Mouse (Mus musculus): ENCODE measurements around the gene Olfr139. TPM values are rescaled to one million over a fixed set of nuclear protein-coding genes. Genes with fewer than 3 reads are reported as not detected.

The Olfr139 gene
- not detected in 2 replicates for polyA plus RNA-seq (2015; fragmentation: Nextera tagmentation; extraction: Ambion mirVana)

DNA sequence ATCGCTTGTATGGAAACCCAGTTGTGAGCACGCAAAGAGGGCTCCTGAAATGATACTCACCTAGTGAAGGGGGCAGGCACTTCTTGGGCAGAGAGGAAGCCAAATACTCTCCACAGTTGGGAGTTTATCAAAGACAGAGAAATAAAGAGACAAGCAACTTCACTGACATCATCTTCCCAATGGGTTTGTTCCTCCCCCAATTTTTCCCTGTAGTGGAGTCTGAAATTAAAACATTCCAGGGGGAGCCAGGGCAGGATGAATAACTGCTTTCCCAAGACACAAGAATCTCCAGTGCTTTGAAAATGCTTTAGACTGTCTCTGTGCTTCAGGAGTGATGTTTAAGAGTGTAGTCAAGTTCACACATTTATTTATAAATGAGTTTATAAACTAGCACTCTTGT is at the start of gene Olfr139, which contains the start of gene Olfr399:
Olfr139 (minus strand) TSS at position 101 of the 400 bp plus-strand sequence.
Olfr399 (minus strand) TSS at position 165 of the 400 bp plus-strand sequence.
- 83% methylated on average over 2 of the region's 2 CpGs for WGBS
- ATAC-seq (replicated peaks): no peak
- H3K4me2 ChIP-seq: no peak within 1 kb of the TSS

GRCm38 (mm10) chr11:74105066-74105465 is 48.7 kb upstream of the Olfr139 start:
- Histone ChIP-seq H3K4me2 (no peak overlapping the region), H3K27ac (no peak overlapping the region), H3K9me3 (peaks cover 5% of the 10 kb centered on the region), H3K36me3 (replicated peaks) (no peaks in the 10 kb centered on the region), H3K9ac (no peak overlapping the region), H3K4me3 (no peak overlapping the region), H3K4me1 (no peaks in the 10 kb centered on the region), H3K27me3 (replicated peaks) (no peaks in the 10 kb centered on the region)
- ATAC-seq (replicated peaks): no peak
- 42% methylated on average over 5 of the region's 5 CpGs for WGBS

More for the DNA sequence above, at the start of gene Olfr139, which contains the start of gene Olfr399:
- no peaks in the 10 kb centered on the region for H3K27me3 ChIP-seq (replicated peaks)
- H3K4me3 ChIP-seq: no peak within 1 kb of the TSS
- H3K27ac ChIP-seq: no peak within 1 kb of the TSS
- H3K36me3 ChIP-seq (replicated peaks): no peaks in the 10 kb centered on the region
- H3K4me1 ChIP-seq: no peaks in the 10 kb centered on the region
- peaks cover 12% of the 10 kb centered on the region for H3K9me3 ChIP-seq
- no peak within 1 kb of the TSS for H3K9ac ChIP-seq

- 40% methylated on average over 2 of the region's 2 CpGs for WGBS
- no peak overlapping the region for H3K4me2 ChIP-seq
- H3K4me3 ChIP-seq: no peak overlapping the region
- no peak for ATAC-seq (replicated peaks)
- no peak overlapping the region for H3K9ac ChIP-seq
- H3K27me3 ChIP-seq (replicated peaks): no peaks in the 10 kb centered on the region
- no peaks in the 10 kb centered on the region for H3K36me3 ChIP-seq (replicated peaks)
- H3K4me1 ChIP-seq: no peaks in the 10 kb centered on the region
- peaks cover 5% of the 10 kb centered on the region; the same call in 1 of the 2 replicates for H3K9me3 ChIP-seq
- no peak overlapping the region for H3K27ac ChIP-seq
Measured at GRCm38 (mm10) chr11:74101507-74101906, 45.2 kb upstream of the Olfr139 start.

DNA sequence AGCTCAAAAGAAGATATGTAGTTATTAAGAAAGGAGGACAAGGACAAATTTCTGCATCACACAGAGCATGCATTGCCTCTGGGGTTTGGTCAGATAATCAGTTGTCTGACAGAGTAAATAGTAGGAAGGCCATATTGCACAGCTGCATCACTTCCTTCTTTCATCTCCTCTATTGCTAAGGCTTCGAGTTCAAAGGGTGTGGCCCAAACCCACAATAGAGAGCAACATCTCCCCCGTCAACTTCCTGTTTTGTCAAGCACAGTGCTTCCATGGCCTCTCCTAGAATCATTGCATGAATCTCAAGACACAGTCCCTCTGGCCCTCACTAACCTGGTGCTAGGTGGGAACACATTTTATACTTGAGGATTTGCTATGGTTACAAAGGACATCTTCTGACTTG is 44.4 kb upstream of the Olfr139 start:
- 83% methylated on average over 2 of the region's 2 CpGs for WGBS
- H3K27ac ChIP-seq: no peak overlapping the region
- ATAC-seq (replicated peaks): no peak

DNA sequence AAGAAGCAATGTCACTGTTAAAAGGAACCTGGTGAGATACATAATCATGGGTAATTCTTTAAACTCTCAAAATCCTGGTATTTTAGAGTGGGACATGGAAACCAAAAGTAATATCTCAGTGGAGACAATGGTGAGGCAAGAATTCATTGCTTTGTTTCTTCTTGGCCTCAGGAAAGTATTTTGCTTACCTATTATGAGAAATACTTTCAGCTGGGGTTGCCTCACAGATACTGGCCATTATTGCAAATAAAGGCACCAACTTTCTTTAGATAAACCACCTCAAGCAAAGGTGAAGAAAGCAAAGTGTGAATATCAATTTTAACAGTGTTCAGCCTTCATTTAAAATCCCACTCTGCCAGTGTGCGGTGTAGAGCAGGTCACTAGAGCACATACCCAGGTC is 13.3 kb upstream of the Olfr139 start, which contains the start of gene Zfp616:
Zfp616 (plus strand) TSS at position 301 of the 400 bp plus-strand sequence.
- 0 out of 2 replicates have a peak, but pooled peaks cover 2% of the 10 kb centered on the region for H3K9me3 ChIP-seq
- H3K4me3 ChIP-seq: no peak within 1 kb of the TSS
- H3K27me3 ChIP-seq (replicated peaks): no peaks in the 10 kb centered on the region
- ATAC-seq (replicated peaks): no peak
- H3K36me3 ChIP-seq (replicated peaks): no peaks in the 10 kb centered on the region
- H3K4me2 ChIP-seq: no peak within 1 kb of the TSS
- 97% methylated on average over 1 of the region's 1 CpGs for WGBS
- H3K9ac ChIP-seq: no peak within 1 kb of the TSS
- no peaks in the 10 kb centered on the region for H3K4me1 ChIP-seq
- no peak within 1 kb of the TSS for H3K27ac ChIP-seq

More for the DNA sequence above, 44.4 kb upstream of the Olfr139 start:
- H3K9me3 ChIP-seq: peaks cover 7% of the 10 kb centered on the region; the same call in 1 of the 2 replicates
- no peaks in the 10 kb centered on the region for H3K27me3 ChIP-seq (replicated peaks)
- H3K4me2 ChIP-seq: no peak overlapping the region
- H3K36me3 ChIP-seq (replicated peaks): no peaks in the 10 kb centered on the region
- H3K9ac ChIP-seq: no peak overlapping the region
- H3K4me1 ChIP-seq: no peaks in the 10 kb centered on the region
- no peak overlapping the region for H3K4me3 ChIP-seq

- H3K27me3 ChIP-seq (replicated peaks): no peaks in the 10 kb centered on the region
- no peak overlapping the region for H3K4me3 ChIP-seq
- no peak for ATAC-seq (replicated peaks)
- H3K4me2 ChIP-seq: no peak overlapping the region
- peaks cover 13% of the 10 kb centered on the region for H3K9me3 ChIP-seq
- no peak overlapping the region for H3K9ac ChIP-seq
- no peaks in the 10 kb centered on the region for H3K4me1 ChIP-seq
- H3K27ac ChIP-seq: no peak overlapping the region
- 73% methylated on average over 3 of the region's 3 CpGs for WGBS
- H3K36me3 ChIP-seq (replicated peaks): no peaks in the 10 kb centered on the region
Measured at GRCm38 (mm10) chr11:74051347-74051746, 5.0 kb downstream of the Olfr139 start.

Other genes starting within 250 kb of the Olfr139 start
- gene Olfr392, start 239.5 kb downstream of the Olfr139 start, polyA plus RNA-seq (2015; fragmentation: Nextera tagmentation; extraction: Ambion mirVana): not detected in 2 replicates
- not detected in 2 replicates for gene Olfr393, start 205.1 kb downstream of the Olfr139 start, polyA plus RNA-seq (2015; fragmentation: Nextera tagmentation; extraction: Ambion mirVana)
- not detected in 2 replicates for gene Olfr394, start 165.8 kb downstream of the Olfr139 start, polyA plus RNA-seq (2015; fragmentation: Nextera tagmentation; extraction: Ambion mirVana)
- gene Olfr395, start 147.3 kb downstream of the Olfr139 start, polyA plus RNA-seq (2015; fragmentation: Nextera tagmentation; extraction: Ambion mirVana): not detected in 2 replicates
- not detected in 2 replicates for gene Olfr23, start 119.9 kb downstream of the Olfr139 start, polyA plus RNA-seq (2015; fragmentation: Nextera tagmentation; extraction: Ambion mirVana)
- not detected in 2 replicates for gene Olfr397, start 95.7 kb downstream of the Olfr139 start, polyA plus RNA-seq (2015; fragmentation: Nextera tagmentation; extraction: Ambion mirVana)
- gene Olfr398, start 66.1 kb downstream of the Olfr139 start, polyA plus RNA-seq (2015; fragmentation: Nextera tagmentation; extraction: Ambion mirVana): not detected in 2 replicates
- gene Olfr399, start 64 bp upstream of the Olfr139 start, polyA plus RNA-seq (2015; fragmentation: Nextera tagmentation; extraction: Ambion mirVana): not detected in 2 replicates
- gene Zfp616, start 13.4 kb upstream of the Olfr139 start, polyA plus RNA-seq (2015; fragmentation: Nextera tagmentation; extraction: Ambion mirVana): not detected in 2 replicates
- not detected in 2 replicates for gene Olfr401, start 57.2 kb upstream of the Olfr139 start, polyA plus RNA-seq (2015; fragmentation: Nextera tagmentation; extraction: Ambion mirVana)
- not detected in 2 replicates for gene Olfr402, start 97.0 kb upstream of the Olfr139 start, polyA plus RNA-seq (2015; fragmentation: Nextera tagmentation; extraction: Ambion mirVana)
- not detected in 2 replicates for gene Olfr403, start 129.7 kb upstream of the Olfr139 start, polyA plus RNA-seq (2015; fragmentation: Nextera tagmentation; extraction: Ambion mirVana)
- not detected in 2 replicates for gene Olfr43, start 154.8 kb upstream of the Olfr139 start, polyA plus RNA-seq (2015; fragmentation: Nextera tagmentation; extraction: Ambion mirVana)
- gene Olfr406, start 203.3 kb upstream of the Olfr139 start, polyA plus RNA-seq (2015; fragmentation: Nextera tagmentation; extraction: Ambion mirVana): not detected in 2 replicates
- gene Olfr59, start 227.2 kb upstream of the Olfr139 start, polyA plus RNA-seq (2015; fragmentation: Nextera tagmentation; extraction: Ambion mirVana): not detected in 2 replicates

Data from midbrain, embryonic 15.5 days (tissue).